Mouse (Mus musculus) right cerebral cortex, postnatal 25 days (tissue): ENCODE data around the gene Atpif1.
"Not testable (repeated sequence)": the region's sequence is repeated elsewhere in the genome, so short reads cannot be mapped to it uniquely, and the experiment has no call there.

ENCODE experiments used
- DNase-seq: peaks from one replicate; pipeline ENCODE4 v3.0.0; 2022

The Atpif1 gene

GRCm38 (mm10) chr4:132490273-132491010 is 43.0 kb downstream of the Atpif1 start:
- no peak for DNase-seq

- DNase-seq: no peak
Observed at GRCm38 (mm10) chr4:132488976-132489375, 44.5 kb downstream of the Atpif1 start.

GRCm38 (mm10) chr4:132488521-132488920 is 44.9 kb downstream of the Atpif1 start:
- no peak for DNase-seq

- DNase-seq: no peak
Observed at GRCm38 (mm10) chr4:132484820-132485219, 48.6 kb downstream of the Atpif1 start.

- no peak for DNase-seq
Observed at GRCm38 (mm10) chr4:132484231-132484630, 49.2 kb downstream of the Atpif1 start.

GRCm38 (mm10) chr4:132482956-132483608 is 50.4 kb downstream of the Atpif1 start:
- DNase-seq: no peak

- not testable (repeated sequence) for DNase-seq
Observed at GRCm38 (mm10) chr4:132482104-132482503, 51.4 kb downstream of the Atpif1 start.
